Mouse (Mus musculus) kidney, adult 11 months (tissue): ENCODE measurements at regions not wholly inside any gene's neighbourhood (a gene's known extent, or its start where the extent isn't known, plus 50 kb on each side); places are given as distances from the start of the nearest gene placed in this dataset.

Experiments used
- DNase-seq: peaks from one replicate; pipeline ENCODE4 v3.0.0; 2022

DNA sequence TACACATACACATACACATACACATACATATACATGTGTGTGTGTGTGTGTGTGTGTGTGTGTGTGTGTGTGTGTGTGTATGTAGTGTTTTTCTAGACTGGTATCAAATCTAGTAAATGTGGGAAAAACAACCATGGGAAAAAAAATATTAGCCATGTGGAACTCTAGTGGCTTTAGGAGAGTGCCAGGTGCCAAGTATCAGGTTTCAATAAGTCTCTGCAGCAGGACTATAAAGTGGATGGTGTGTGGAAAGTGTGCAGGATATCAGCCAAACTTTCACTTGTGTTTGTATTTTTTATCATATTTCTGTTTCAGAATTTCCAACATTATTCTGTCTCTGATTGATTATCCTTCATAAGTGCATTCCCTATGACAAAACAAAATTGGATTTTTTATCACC lies 653.3 kb upstream of the Fam98a start:
- DNase-seq: no peak

DNA sequence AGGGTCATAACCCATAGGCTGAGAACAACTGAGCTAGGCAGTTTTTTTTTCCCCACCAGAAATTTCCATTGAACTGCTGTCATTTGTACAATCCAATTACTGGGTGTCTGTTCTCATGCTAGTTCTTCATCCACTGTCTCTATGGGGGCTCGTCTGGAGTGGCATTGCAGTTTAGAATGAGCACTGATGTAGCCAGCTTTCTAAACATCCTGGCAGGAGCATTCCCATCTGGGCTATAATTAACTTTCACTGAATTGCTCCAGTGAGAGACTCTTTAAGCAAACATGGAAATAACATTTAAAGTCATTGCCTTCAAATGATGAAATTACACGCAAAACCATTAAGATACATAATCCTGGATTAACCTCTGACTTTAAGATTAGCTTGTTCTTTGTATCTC lies 633.1 kb upstream of the Fam98a start:
- no peak for DNase-seq

DNA sequence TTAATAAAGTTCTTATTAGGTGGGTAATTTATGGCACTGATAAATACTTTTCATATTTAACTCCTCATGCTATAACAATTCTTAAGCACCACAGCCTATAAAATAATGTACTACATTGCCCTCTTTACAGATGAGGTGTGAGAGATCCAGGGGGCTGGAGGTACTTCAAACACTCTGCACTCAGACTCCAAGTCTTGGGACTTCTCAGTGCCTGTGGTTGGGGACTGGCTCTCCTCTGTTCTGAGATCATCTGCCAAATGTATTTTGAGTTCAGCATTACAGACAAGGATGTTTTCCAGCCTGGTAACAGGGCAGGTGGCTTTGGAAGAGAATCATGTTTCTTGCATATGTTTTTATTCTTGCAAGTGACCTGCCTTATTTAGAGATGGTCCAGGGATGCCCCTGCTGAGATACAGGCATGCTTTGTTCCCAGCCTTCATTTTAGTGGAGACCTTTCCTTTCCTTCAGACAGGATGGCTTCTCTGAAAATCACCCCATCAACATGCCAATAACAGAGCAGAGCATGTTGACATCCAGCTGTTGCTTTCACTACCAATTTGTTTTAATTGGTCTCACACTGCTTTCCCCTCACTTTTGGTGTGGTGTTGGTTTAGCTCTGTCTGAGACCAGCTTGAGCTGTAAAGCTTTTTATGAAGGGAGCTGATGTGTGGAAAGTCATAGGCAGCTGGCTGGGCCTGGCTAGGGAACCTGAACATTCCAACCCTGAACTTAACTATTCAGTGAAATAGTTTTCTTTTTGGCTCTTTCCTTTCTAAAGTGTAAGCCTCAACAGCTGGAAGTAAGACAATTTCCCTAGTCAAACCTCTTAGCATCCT lies 585.1 kb upstream of the Fam98a start:
- DNase-seq: no peak

DNA sequence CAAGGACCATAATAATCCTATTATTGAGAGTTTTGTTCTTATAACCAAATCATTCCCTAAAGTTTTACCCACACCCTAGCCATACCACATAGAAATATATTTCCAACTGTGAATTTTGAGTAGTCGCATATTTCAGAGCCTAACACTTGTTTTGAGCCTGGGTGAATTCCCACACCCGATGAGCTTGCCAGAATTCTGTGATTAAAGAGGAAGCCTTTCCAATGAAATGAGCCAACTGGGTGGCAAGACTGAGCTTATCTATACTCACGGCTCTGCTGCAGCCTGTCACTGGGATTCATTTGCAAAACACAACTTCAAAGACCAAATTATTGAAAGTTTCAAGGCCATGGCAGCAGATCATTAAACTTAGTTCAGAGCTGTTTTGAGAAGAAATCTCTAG lies 582.3 kb upstream of the Fam98a start:
- DNase-seq: no peak

DNA sequence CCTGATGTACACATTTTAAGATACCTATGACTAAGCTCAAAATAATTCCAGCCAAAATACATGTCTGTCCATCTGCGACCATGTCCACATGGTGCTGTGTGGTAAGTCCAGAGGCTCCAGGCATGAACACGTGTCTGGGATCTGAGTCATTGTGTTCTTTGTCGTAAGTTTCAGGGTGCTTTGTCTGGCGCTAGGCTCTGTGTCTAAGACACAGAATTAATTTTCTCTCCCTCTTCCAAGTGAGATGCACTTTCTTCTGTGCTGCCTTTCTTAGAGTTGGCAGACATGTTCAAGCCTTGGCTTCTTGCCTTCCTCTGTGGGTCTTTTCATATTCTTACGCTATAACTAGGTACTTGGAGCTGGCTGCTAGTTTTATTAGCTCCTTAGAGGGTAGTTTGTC lies 573.5 kb upstream of the Fam98a start:
- DNase-seq: no peak

DNA sequence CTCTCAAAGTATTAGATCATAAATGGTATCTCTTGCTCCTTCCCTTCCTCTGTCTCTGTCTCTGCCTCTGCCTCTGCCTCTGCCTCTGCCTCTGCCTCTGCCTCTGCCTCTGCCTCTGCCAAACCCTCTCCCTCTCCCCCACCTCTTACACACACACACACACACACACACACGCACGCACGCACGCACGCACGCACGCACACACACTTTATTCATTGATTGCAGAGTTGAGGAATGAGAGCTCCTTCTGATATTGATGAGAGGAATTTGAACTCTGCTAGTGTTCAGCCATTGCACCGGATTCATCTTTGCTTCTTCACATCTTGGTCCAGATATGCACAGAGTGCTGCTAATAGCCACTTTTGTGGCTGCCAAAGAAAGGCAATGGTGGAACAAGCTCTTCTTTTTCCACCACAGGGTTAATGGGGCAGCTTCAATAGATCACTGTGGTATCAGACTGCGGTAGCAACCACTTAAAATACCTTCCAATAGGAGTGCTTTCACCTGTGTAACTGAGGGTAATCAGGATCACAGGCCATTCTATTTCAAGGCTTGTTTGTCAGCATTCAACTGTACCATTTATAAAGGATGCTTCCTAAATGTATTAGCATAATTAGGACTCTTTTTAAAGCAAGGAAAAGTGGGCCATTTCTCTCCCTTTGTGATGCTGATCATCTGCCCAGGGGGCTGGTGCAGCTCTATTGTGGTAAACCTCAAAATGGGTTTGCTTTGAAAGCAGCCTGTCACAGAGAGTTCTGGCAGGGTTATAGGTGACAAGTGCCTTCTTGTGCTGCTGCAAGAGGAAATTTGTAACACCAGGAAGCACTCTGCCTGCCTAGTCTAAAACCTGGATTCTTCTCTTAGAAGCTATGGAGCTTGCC lies 559.8 kb upstream of the Fam98a start:
- DNase-seq: no peak

DNA sequence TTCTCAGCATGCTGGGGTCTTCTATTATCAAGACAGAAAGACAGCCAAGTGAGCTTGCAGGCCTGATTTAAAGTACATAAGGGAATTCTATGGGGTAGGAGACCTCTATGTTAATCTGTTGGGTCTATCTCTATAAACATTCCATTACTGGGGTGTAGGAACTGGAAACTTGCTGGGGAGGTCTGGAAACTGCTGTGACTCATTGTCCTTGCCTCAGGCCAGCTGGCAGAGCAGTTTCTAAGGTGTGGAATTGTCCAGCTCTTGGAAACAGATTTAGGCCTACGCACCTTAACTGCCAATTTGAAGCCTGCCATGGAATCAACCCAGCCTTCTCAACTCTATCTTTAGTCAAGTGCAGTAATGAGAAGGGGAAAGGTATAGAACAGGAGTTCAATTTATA lies 559.1 kb upstream of the Fam98a start:
- DNase-seq: peak; percentile 44

DNA sequence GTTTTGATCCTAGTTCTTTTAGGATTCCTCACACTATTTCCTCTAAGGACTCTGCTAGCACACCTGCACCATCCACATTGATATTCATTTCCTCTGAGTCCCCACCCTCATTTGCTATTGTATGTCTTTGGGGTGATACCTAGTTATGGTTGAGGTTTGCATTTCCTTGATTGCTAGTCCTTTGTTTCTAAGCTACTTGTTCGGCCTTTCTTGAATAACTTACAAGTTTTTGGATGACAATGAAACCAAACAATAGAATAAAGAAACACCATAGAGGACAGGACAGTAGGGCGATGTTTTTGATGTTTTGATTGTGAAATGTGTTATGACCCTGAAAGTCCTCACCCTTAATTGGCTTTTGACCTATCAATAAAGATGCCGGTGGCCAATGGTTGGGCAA lies 531.8 kb upstream of the Fam98a start:
- no peak for DNase-seq

DNA sequence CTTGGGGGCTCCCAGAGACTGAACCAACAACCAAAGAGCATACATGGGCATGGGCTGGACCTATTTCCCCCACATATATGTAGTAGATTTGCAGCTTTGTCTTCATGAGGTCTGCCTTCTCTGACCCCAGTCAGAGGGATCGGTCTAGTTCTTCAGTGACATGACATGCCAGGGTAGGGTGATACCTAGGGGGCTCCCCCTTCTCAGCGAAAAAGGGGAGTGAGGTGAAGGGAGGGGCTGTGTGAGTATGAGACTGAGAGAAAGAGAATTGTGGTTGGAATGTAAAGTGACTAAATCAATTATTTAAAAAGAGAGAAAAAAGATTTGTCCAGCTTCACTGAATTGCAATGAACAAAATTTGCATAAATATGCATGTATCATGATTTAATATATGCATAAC lies 530.0 kb upstream of the Fam98a start:
- DNase-seq: no peak

DNA sequence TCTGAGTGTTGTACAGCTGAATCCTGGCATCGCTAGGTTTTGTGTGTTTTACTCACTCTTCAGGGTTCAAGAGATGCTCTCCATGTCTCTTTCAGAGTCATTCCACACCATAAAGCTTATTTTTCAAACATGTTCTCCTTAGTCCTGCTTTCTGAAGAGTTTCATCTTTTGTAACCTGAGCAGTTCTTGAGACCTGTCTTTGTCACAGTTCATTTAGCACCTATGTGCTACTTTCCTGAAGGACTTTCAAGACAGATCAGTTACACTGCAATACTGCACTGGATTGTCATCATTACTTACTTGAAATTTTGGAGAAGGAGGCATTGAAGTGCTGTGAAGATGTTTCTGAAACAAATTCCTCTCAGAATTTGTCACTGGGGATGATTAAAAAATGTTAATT lies 494.7 kb upstream of the Fam98a start:
- DNase-seq: no peak

DNA sequence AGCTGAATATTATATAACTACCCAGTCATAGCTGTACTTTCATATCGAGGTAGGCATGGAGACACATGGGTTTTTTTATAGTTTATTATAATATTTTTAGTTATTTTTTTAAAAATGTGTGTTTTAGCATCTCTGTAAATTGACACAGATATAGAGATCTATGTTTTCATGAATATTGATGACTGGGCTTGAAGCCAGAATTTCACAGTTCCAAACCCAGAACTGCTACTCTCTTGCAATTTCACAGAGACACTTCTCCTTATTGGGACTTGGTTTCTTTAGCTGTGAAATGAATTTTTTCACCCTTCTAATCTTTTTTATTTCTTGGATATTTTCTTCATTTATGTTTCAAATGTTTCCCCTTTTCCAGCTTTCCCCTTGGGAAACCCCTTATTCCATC lies 481.0 kb upstream of the Fam98a start:
- DNase-seq: no peak

DNA sequence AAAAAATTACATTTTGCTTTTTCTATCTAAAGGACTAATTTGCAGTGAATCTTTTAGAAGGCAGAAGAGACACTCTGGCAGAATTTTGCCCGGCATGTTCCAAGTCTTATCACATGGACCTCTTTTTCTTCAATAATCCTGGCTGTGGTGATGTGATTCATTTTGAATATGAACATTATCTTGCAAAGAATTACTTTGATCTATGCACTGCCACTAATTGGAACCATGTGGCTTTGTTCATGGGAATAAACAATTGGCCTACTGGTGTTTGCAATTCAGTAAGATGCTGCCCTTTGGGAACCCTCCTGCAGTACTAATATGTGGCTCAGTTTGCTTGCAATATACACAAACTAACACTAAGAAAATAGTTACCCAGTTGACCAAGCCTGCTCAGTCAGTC lies 456.3 kb upstream of the Fam98a start:
- DNase-seq: no peak

DNA sequence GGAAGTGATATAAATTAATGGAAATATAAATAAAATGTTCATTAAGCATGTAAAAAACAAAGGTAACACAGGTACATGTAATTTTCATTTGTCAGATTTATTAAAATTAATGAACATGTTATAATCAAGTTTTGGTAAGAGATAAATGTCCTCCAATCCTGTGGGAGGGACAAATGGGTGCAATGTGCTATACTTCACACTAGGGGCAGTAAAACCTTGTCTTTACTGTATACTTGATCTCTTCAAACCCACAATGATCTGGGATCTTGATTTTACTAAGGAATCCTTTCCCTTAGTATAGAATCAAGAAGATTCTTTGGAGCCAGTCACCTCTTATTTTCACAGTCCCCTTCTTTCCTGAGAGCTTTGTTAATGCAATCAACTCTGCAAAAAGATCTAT lies 451.1 kb upstream of the Fam98a start:
- no peak for DNase-seq

DNA sequence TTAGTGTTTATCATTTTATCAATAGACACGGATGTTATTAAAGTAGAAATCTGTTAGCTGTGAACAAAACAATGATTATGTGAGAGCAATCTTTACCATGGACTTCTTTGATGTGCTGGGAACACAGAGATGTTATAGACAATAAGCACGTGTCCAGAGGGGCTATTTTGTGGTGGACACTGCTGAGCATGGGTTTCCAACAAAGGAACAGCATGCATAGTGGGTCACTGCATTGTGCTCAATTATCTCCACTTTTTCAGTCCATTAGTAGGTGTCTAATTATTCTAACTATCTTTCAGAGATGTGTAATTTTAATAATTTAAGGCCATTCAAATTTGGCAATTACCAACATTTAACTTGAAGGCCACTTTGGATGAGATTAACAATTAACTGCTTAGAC lies 409.6 kb upstream of the Fam98a start:
- no peak for DNase-seq

DNA sequence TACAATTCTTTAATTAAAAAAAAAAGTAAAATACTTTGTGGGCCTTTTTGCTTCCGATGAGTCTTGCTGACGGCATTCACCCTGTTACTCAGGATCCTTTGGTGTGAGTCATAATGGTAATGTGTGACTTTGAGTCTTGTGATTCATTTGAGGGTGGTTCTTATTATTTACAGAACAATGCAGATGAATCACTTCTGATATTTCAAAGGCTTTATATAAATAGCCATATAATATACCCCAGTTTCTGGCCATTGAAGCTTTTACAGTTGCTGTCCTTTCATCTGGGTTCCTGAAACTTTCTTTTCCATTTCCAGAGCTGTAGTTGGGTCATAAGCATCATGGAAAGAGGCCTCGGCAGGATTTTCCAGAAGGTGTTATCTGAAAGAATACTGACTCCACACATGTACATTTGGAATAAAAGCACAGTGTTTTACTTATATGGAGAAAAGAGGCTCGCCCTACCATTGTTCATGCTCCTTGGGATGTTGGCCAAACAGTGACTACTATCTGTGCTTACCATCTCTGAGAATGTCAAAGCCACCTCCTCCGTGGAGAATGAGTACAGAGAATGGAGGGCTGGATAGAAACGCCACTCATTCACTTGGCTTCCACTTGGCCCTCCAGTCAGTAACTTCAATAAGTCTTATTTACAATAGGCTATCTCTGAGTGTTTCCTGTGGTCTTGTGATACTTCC lies 385.1 kb upstream of the Fam98a start:
- DNase-seq: no peak

DNA sequence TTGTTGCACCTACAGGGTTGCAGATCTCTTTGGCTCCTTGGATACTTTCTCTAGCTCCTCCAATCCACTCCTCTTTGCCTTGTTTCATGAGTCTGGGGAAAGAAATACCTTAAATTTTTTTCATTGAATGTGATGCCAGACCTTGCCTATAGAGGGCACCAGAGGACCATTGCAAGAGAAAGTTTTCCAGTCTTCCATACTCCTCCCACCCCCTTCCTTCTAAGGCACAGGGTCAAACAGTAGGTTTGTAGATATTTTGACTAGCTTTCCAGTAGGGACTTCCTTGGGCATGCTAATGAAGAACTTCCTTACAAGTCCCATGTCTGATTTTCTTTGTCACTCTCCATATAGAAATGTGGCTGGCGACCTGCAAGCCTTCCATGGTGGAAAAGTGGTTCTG lies 379.3 kb upstream of the Fam98a start:
- no peak for DNase-seq

DNA sequence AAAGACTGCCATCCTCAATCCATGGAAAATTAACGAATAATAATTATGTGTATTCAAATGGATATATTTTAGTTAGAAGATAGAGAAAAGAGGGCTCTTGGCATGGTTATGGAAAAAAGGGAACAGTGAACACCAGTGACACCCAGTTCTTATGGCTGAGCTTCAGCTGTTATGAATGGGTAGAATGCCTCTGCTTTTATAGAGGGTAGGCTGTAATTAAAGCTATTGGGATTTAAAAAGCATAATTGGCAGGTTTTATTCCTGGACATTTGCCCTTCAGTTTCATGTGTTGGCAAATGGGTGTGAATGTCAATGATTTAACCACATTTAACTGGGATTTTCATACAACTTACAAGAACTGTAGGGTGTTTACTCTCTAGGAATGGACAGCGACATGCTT lies 368.5 kb upstream of the Fam98a start:
- no peak for DNase-seq

DNA sequence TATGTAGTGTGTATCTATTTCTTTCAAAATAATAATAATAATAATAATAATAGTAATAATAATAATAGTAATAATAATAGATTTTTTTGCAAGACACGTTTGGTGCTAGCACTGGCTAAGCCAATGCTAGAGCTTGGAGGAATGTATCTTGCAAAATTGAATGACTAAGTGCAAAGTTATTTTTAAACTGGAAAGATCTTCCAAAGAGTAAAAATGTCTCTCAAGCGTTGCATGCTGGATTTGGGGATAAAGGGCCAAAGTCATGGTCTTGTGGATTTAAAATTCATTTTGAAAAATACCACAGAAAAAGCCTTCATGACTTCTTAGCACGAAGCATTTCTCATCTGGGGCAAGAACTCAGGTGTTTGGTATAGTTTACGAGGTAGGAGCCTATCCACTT lies 365.3 kb upstream of the Fam98a start:
- no peak for DNase-seq

DNA sequence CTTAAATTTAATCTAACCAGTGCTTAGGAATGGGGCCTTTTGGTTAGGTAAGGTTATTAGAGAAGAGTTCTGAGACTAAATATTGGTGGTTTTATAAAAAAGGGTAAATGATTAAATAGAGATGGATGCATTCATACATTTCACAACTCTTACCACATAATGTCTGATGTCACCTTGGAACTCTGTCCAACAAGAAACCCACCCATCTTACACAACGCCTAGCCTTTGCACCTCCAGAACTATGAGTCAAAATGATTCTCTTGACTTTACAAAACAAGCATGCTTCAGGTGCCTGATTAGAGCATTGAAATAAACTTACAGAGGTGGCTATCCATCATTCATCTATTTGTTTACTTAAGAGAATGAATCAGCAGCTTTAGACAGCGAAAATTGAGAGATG lies 364.8 kb upstream of the Fam98a start:
- no peak for DNase-seq

DNA sequence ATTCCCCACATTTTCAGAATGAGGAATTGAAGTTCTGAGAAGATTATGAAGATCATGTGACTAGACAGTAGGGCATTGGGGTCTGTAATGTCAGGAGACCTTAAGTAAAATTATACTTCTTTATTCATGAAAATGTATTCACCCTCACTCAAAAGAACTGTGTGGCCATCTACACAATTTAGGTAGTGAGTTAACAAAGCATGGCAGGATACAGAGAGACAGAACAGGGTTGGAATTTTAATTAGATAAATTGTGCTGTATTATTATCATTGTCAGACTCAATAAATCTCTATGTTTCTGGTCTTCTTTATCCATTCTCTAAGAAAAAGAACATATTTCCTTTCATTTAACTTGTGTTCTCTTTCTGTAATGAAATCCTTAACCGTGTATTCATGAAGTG lies 363.5 kb upstream of the Fam98a start:
- DNase-seq: no peak

DNA sequence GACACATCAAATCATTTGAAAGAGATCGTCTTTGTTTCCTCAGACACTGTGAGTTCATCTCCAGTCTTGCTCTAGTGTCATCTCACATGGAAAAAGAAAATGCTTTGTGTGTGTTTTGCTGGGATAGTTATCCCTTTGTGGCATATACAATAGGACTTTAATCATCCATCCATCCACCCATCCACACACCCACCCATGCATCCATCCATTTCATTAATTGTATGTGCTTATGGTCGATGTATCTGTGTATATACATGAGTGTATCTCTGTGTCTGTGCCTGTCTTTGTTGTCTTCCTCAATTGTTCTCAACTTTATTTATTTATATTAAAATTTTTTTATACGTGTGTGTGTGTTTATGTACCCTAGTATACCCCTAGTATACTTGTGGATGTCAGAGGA lies 355.3 kb upstream of the Fam98a start:
- no peak for DNase-seq

DNA sequence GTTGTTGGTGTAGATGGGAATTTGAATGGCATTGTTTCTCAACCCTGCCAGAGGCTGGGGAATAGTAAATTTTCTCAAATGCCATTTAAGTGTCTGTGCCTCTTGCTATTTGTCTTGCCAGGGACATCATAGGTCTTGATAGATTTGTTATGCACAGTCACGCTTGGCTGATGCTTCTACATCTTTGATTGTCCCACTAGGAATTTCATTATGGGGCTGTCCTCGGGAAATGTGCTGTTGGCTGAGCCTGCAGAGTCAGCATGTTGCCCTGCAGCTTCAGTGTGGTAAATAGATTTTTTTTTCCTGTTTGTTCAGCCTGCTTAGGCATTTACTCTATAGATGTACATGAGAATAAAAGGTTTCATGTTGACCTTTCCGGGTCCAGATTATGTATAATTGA lies 354.9 kb upstream of the Fam98a start:
- DNase-seq: no peak

DNA sequence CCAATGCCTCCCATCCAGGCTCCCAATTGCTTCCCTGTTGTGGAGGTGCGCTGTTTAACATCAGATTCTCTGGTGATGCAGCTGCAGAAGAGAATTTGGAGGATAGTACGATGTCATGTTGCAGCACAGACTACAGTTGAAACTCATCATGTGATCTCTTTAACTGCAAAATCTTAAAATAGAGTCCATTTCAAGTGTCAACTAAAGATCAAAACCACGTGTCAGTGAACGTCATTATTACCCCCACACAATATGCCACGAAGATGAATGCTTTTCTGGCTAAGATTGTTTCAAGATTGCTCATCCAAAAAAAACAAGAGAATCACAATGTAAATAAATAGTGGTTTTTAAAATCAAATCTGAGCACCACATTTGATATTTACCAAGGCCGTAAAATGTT lies 343.7 kb upstream of the Fam98a start:
- no peak for DNase-seq

DNA sequence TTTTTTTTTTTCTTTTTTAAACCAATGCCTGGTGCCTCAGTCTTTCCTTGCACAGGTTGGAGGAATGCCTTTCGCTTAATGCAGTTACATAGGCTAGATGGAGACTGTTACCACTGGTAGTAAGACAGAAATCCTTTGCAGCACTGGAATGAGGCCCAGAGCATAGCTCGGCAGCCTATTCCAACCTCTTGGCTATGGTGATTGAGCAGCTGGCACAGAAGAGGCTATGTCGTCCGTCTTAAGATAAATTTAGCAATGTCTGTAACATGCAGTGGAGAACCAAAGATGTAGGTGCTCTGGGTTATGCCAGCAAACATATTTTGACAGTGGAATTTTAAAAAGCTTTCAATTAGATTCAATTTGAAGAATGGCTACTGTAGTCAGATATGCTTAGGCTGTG lies 343.2 kb upstream of the Fam98a start:
- no peak for DNase-seq
